Mouse (Mus musculus): ENCODE measurements around the gene Syndig1. TPM values are rescaled to one million over a fixed set of nuclear protein-coding genes. Genes with fewer than 3 reads are reported as not detected.

Syndig1 gene
- polyA plus RNA-seq, 1 experiment = 0.12 TPM

DNA sequence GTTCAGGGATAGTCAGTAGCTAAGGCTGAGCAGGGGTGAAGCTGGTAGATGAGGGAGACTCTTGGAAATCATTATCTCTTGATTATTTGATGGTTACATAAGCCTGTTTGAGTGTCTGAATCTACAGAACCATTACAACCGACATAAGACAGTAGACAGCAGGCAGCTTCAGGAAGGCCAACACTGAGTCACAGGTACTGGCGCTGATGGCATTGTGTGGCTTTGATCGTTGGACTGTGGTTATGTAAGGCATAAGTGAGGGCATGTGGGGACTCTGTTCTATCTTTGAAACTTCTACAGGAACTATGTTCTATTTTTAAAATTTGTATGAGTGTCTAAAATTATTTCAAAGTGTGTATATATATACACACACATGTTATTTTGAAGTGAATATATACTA is 88.2 kb downstream of the Syndig1 start:
- Histone ChIP-seq H3K27me3 (ENCODE audit: control insufficient read depth, insufficient read depth, low read length) (no peaks in the 10 kb centered on the region), H3K4me3 (ENCODE audit: control insufficient read depth, low read depth, low read length) (no peak overlapping the region), H3K27ac (ENCODE audit: control insufficient read depth, insufficient read depth, low read depth, low read length) (no peak overlapping the region), H3K4me1 (ENCODE audit: control insufficient read depth, insufficient read depth, low read length) (no peaks in the 10 kb centered on the region), H3K36me3 (ENCODE audit: control insufficient read depth, insufficient read depth, low read length) (no peaks in the 10 kb centered on the region)
- TF ChIP-seq CTCF (IDR thresholded peaks at IDR 0.05; ENCODE audit: control insufficient read depth, insufficient read depth, insufficient replicate concordance, low read depth, low read length) (no peak), POLR2A (IDR thresholded peaks at IDR 0.05; ENCODE audit: control insufficient read depth, low read depth, low read length) (no peak)

DNA sequence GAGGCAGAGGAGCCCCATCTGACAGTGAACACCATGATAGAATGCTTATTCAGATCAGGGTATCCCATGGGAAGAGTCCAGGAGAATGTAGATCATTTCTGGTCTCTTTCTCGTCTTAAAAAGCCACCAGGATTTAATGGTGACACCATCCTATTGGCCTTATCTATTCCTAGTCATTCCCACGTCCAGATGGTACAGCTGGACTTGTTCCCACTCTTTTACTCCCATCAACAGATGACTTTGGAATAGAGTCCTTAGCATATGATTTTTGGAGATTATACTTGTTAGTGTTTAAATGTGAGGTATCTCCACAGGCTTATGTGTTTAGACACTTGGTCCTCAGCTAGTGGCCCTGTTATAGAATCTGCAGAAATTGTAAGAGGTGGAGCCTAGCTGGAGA is 94.5 kb downstream of the Syndig1 start:
- H3K4me3 ChIP-seq (ENCODE audit: control insufficient read depth, low read depth, low read length) = no peak overlapping the region
- H3K4me1 ChIP-seq (ENCODE audit: control insufficient read depth, insufficient read depth, low read length) = no peaks in the 10 kb centered on the region
- no peaks in the 10 kb centered on the region for H3K27me3 ChIP-seq (ENCODE audit: control insufficient read depth, insufficient read depth, low read length)
- no peak overlapping the region for H3K27ac ChIP-seq (ENCODE audit: control insufficient read depth, insufficient read depth, low read depth, low read length)
- no peaks in the 10 kb centered on the region for H3K36me3 ChIP-seq (ENCODE audit: control insufficient read depth, insufficient read depth, low read length)
- no peak for TF ChIP-seq POLR2A (IDR thresholded peaks at IDR 0.05; ENCODE audit: control insufficient read depth, low read depth, low read length)
- no peak for TF ChIP-seq CTCF (IDR thresholded peaks at IDR 0.05; ENCODE audit: control insufficient read depth, insufficient read depth, insufficient replicate concordance, low read depth, low read length)

DNA sequence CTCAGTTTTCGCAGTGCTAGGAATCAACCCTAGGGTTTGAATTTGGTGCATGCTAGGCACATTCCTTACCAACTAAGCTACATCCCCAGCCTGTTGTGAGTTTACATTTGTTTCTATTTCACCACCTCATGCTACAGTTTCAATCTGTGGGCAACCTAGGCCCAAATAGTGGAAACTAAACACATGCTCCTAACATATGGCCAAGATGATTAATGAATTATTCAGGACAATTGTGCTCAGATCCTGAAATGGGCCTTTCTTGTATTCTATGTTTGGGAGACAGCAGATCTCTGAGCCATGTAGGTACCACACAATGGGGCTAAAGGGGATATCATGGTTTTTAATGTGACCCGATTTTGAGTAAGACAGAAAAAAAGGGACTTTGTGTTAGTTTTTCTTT is 96.9 kb downstream of the Syndig1 start:
- H3K4me1 ChIP-seq (ENCODE audit: control insufficient read depth, insufficient read depth, low read length) = no peaks in the 10 kb centered on the region
- H3K36me3 ChIP-seq (ENCODE audit: control insufficient read depth, insufficient read depth, low read length) = no peaks in the 10 kb centered on the region
- TF ChIP-seq POLR2A (IDR thresholded peaks at IDR 0.05; ENCODE audit: control insufficient read depth, low read depth, low read length) = no peak
- TF ChIP-seq CTCF (IDR thresholded peaks at IDR 0.05; ENCODE audit: control insufficient read depth, insufficient read depth, insufficient replicate concordance, low read depth, low read length) = no peak
- H3K4me3 ChIP-seq (ENCODE audit: control insufficient read depth, low read depth, low read length) = no peak overlapping the region
- no peaks in the 10 kb centered on the region for H3K27me3 ChIP-seq (ENCODE audit: control insufficient read depth, insufficient read depth, low read length)
- H3K27ac ChIP-seq (ENCODE audit: control insufficient read depth, insufficient read depth, low read depth, low read length) = no peak overlapping the region

DNA sequence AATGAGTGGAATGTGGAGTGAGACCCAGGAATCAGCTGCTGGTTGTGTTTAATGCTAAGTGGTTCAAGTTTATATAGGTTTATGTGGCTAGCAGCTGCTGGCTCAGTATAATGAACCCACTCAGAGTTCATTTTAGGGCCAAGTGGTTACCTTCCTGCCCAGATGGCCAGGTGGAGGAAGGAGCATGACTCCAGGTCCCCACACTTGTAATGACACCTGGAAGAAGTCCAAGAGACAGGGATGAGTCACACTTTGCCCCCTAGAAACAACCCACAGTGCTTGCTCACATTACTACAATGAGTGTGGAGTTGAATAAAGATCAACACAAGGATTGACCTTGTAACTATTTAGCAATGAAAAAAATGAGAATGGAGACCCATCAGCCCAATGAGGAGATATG is 98.0 kb downstream of the Syndig1 start:
- TF ChIP-seq CTCF (IDR thresholded peaks at IDR 0.05; ENCODE audit: control insufficient read depth, insufficient read depth, insufficient replicate concordance, low read depth, low read length) (no peak), POLR2A (IDR thresholded peaks at IDR 0.05; ENCODE audit: control insufficient read depth, low read depth, low read length) (no peak)
- H3K4me1 ChIP-seq (ENCODE audit: control insufficient read depth, insufficient read depth, low read length) = peaks cover 2% of the 10 kb centered on the region; the same call in 1 of the 2 replicates
- H3K27me3 ChIP-seq (ENCODE audit: control insufficient read depth, insufficient read depth, low read length) = no peaks in the 10 kb centered on the region
- H3K36me3 ChIP-seq (ENCODE audit: control insufficient read depth, insufficient read depth, low read length) = no peaks in the 10 kb centered on the region
- no peak overlapping the region for H3K27ac ChIP-seq (ENCODE audit: control insufficient read depth, insufficient read depth, low read depth, low read length)
- H3K4me3 ChIP-seq (ENCODE audit: control insufficient read depth, low read depth, low read length) = no peak overlapping the region

DNA sequence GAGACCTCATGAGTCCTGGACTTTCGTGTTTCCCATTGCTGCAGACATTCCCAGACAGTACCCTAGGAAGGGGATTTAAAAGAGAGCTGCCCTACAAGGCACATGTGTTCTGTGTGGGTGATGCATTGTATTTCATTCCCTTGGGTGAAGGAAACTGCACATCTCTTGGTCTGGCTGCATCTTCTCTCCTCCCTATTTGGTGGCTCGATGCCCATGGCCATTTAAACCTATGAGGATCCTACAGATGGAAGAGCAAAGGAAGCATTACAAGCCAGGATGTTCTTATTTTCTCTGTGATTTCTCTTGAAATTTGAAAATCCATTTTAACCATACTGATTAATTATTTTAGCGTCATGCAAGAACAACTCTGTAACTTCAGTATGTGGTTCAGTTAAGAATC is 98.5 kb downstream of the Syndig1 start:
- Histone ChIP-seq H3K4me3 (ENCODE audit: control insufficient read depth, low read depth, low read length) (no peak overlapping the region), H3K27ac (ENCODE audit: control insufficient read depth, insufficient read depth, low read depth, low read length) (no peak overlapping the region), H3K36me3 (ENCODE audit: control insufficient read depth, insufficient read depth, low read length) (no peaks in the 10 kb centered on the region), H3K4me1 (ENCODE audit: control insufficient read depth, insufficient read depth, low read length) (peaks cover 2% of the 10 kb centered on the region; the same call in 1 of the 2 replicates), H3K27me3 (ENCODE audit: control insufficient read depth, insufficient read depth, low read length) (no peaks in the 10 kb centered on the region)
- TF ChIP-seq POLR2A (IDR thresholded peaks at IDR 0.05; ENCODE audit: control insufficient read depth, low read depth, low read length) (no peak), CTCF (IDR thresholded peaks at IDR 0.05; ENCODE audit: control insufficient read depth, insufficient read depth, insufficient replicate concordance, low read depth, low read length) (no peak)

DNA sequence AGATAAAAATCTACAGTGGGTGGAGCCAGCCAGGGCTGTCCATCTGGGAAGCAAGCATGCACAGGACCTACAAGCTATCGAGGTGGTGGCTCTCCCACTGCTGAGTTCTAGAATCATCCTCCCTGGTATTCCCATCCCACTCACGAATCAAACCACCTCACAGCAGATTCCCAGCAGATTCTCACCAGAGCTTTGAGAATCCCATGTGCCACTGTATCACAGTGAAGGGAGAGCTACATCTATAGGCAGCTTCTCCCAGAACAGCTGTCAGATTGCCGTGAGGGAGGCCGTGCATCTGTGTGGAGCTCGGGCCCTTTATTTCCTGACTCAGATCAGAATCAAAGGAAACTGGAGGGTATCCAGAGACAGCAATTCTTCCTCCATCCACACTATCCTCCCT is 101.0 kb downstream of the Syndig1 start:
- Histone ChIP-seq H3K27ac (ENCODE audit: control insufficient read depth, insufficient read depth, low read depth, low read length) (no peak overlapping the region), H3K36me3 (ENCODE audit: control insufficient read depth, insufficient read depth, low read length) (no peaks in the 10 kb centered on the region), H3K4me3 (ENCODE audit: control insufficient read depth, low read depth, low read length) (no peak overlapping the region), H3K4me1 (ENCODE audit: control insufficient read depth, insufficient read depth, low read length) (peaks cover 2% of the 10 kb centered on the region; the same call in 1 of the 2 replicates), H3K27me3 (ENCODE audit: control insufficient read depth, insufficient read depth, low read length) (no peaks in the 10 kb centered on the region)
- TF ChIP-seq POLR2A (IDR thresholded peaks at IDR 0.05; ENCODE audit: control insufficient read depth, low read depth, low read length) (no peak), CTCF (IDR thresholded peaks at IDR 0.05; ENCODE audit: control insufficient read depth, insufficient read depth, insufficient replicate concordance, low read depth, low read length) (no peak)

DNA sequence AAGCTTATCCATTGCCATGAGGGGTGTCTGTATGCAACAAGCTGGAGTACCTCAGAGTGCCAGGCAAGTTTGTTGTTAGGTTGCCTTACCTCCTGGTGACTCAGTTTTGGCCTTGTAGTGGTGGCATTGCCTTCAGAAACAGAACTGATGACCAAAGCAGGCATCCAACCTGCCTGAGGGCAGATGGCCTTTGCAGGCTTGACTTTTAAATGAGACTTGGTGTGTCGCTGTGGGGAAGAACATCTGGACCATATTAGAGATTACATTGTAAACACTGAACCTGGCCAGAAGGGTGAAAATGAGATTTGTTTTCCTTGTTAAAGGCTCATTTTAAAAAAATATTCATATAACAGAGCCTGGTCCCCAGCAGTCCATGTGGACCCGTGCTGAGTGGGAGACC is 102.1 kb downstream of the Syndig1 start:
- TF ChIP-seq POLR2A (IDR thresholded peaks at IDR 0.05; ENCODE audit: control insufficient read depth, low read depth, low read length) = no peak
- TF ChIP-seq CTCF (IDR thresholded peaks at IDR 0.05; ENCODE audit: control insufficient read depth, insufficient read depth, insufficient replicate concordance, low read depth, low read length) = no peak
- H3K4me3 ChIP-seq (ENCODE audit: control insufficient read depth, low read depth, low read length) = no peak overlapping the region
- H3K27ac ChIP-seq (ENCODE audit: control insufficient read depth, insufficient read depth, low read depth, low read length) = no peak overlapping the region
- H3K4me1 ChIP-seq (ENCODE audit: control insufficient read depth, insufficient read depth, low read length) = peaks cover 2% of the 10 kb centered on the region; the same call in 1 of the 2 replicates
- H3K27me3 ChIP-seq (ENCODE audit: control insufficient read depth, insufficient read depth, low read length) = no peaks in the 10 kb centered on the region
- H3K36me3 ChIP-seq (ENCODE audit: control insufficient read depth, insufficient read depth, low read length) = no peaks in the 10 kb centered on the region

DNA sequence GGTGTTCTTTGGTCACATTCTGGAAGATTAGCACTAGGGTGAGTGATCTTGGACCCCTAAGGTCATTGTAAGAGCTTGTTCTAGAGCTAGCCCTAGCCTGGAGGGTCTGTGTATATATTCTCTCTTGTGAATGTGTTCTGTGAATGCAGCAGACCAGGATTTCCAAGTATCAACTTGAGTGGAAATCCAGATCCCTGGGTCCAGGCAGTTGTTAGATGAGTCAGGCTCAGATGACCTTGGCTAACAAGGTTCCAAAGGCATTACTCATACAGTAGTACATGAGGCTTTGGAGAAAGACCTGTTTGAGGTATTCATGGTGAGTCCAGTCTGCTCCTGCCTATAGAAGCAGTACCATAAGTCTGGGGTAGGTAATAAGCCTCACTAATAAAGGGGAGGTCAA is 103.1 kb downstream of the Syndig1 start:
- H3K27ac ChIP-seq (ENCODE audit: control insufficient read depth, insufficient read depth, low read depth, low read length) = no peak overlapping the region
- H3K4me3 ChIP-seq (ENCODE audit: control insufficient read depth, low read depth, low read length) = no peak overlapping the region
- peaks cover 2% of the 10 kb centered on the region; the same call in 1 of the 2 replicates for H3K4me1 ChIP-seq (ENCODE audit: control insufficient read depth, insufficient read depth, low read length)
- no peaks in the 10 kb centered on the region for H3K36me3 ChIP-seq (ENCODE audit: control insufficient read depth, insufficient read depth, low read length)
- no peak for TF ChIP-seq CTCF (IDR thresholded peaks at IDR 0.05; ENCODE audit: control insufficient read depth, insufficient read depth, insufficient replicate concordance, low read depth, low read length)
- no peak for TF ChIP-seq POLR2A (IDR thresholded peaks at IDR 0.05; ENCODE audit: control insufficient read depth, low read depth, low read length)
- no peaks in the 10 kb centered on the region for H3K27me3 ChIP-seq (ENCODE audit: control insufficient read depth, insufficient read depth, low read length)

Data from testis, adult 2 months (tissue).